Mouse (Mus musculus) mouse trophoblast stem cell (cell line): Measurements from ENCODE around the gene Rab43.
"Not testable (repeated sequence)": the region's sequence is repeated elsewhere in the genome, so short reads cannot be mapped to it uniquely, and the experiment has no call there.

Source experiments
- in situ Hi-C, 2 experiments: fragments of 300-500 bp; cut with MseI, MboI; formaldehyde crosslinking; loops; 2 replicates in 1 of 2; 3 replicates in 1 of 2; pipeline ENCODE4 v1.15.1; 2025

Gene Rab43

DNA sequence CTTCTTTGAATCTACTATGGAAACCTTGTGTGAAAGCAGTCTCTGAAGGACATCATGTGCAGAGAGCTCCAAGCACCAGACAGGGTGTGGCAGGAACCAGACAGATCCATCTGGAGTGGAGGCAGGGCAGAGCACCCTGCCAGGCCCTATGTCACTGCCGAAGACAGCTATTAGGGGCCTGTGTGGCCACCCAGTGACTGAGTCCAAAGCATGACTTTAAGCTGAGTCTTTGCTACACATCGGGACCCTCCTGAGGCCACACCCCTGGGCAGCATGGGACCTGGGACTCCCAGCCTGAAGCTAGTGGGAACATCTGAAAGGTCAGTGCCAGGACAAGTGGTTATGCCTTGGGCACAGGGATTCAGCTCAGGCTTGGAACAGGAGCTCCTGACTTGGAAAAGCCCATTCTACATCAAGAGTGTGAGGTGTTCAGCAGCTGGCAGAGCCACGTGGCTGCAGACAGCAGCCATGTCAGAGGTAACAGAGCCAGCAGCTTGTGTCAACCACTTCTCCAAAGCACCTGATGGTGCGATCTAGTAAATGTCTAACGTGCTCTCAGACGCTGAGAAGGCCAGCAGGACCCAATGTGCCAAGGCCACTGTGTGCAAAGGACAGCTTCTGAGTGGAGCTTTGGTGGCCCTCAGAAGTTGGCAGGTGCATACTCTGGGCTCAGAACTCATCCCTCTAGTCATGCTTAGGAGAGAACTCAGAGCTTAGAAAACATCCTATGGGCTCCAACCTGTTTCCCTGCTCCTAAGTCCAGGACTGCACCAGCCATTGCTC lies 24.7 kb downstream of the Rab43 start:
- in situ Hi-C loops, result no loop called here

GRCm38 (mm10) chr6:87786621-87787020 lies 25.3 kb downstream of the Rab43 start:
- in situ Hi-C loops, result no loop called here

- in situ Hi-C loops, result no loop called here
These were observed 27.9 kb downstream of the Rab43 start for GRCm38 (mm10) chr6:87784033-87784432.

DNA sequence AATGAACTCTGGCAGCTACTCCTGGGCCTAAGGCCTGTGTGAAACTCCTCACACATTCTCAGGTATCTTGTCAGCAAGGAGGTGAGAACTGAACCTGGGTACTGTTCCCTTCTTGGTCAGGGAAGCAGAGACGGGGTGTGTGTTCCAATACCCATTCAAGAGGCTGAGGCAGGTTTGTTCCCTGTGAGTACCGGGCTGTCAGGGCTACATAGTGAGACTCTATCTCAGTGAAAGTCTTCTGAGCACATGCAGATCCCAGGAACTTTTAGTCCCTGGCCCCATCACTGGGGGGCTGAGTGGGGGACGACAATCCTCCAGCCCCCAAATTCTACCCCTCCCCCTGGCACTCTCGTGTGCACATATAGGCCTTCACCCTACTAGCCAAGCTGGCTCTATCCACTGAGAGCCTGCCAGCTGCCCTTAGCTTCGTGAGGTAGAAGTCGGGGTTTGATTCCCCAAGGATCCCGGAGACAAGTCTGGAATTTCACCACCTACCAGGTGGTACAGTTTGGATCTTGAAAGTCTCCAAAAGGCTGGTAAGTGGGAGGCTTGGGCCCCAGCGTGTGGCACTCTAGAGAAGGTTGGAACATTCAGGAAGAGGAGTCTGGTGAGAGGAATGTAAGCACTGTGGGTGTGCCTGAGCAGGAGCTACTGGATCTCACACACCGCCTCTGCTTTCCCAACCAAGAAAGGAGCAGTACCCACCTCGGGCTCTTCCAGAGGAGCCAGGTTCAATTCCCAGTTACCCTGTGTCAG lies 31.2 kb downstream of the Rab43 start:
- in situ Hi-C loops, result no loop called here

GRCm38 (mm10) chr6:87779174-87780165 lies 32.5 kb downstream of the Rab43 start:
- in situ Hi-C loops, result no loop called here

GRCm38 (mm10) chr6:87778294-87779173 lies 33.4 kb downstream of the Rab43 start:
- in situ Hi-C loops, result no loop called here

GRCm38 (mm10) chr6:87777842-87778241 lies 34.1 kb downstream of the Rab43 start, which contains the start of gene Gp9:
Gene Gp9, plus strand, starts transcription at chr6:87778072.
- in situ Hi-C loops, result no loop called here

- in situ Hi-C loops, result no loop called here
These were observed 35.3 kb downstream of the Rab43 start for GRCm38 (mm10) chr6:87776663-87777062.

- in situ Hi-C loops, result no loop called here
These were observed 36.2 kb downstream of the Rab43 start for GRCm38 (mm10) chr6:87775588-87776245.

- in situ Hi-C loops, result no loop called here
These were observed 37.1 kb downstream of the Rab43 start for GRCm38 (mm10) chr6:87774909-87775308.

DNA sequence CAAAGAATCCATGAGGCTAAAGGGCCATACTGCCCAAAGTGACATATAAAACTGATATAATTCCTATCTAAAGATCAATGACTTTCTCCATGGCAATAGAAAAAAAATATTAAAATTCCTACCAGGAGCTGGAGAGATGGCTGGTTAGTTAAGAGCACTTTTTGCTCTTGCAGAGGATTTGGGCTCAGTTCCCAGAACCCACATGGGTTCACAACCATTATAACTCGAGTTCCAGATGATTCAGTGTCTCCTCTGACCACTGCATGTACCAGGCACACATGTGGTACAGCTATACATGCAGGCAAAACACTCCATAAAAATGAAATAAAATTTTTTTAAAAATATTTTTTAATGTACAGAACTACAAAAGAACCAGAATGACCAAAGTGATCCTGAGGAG lies 37.5 kb downstream of the Rab43 start:
- in situ Hi-C loops, result no loop called here

DNA sequence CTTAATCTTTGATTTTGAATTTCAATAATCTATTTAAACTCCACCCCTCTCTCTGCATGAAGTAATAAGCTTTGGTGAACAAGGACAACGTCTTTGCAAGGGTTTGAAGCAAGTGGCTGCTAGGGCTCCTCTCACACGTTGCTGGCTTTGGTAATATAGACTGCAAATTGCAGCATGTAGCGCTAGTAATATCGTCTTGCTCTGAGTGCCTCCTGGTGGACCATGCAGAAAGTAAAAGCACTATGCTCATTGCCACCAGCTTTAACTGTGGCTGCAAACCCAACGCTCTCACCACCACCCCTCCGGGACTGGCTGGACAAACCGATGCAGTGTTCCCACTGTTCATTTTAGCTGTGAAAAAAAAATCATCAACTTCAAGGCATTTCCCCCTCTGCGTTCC lies 41.3 kb downstream of the Rab43 start:
- in situ Hi-C loops, result no loop called here

DNA sequence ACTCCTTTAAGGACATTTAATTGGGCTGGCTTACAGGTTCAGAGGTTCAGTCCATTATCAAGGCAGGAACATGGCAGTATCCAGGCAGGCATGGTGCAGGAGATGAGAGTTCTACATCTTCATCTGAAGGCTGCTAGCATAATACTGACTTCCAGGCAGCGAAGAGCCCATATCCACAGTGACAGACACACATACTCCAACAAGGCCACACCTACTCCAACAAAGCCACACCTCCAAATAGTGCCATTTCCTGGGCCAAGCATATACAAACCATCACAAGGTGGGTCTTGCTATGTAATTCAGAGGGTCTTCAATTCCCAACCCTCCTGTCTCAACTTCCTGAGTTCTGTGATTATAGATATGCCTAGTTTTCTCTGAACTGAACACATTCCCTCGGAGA lies 47.7 kb downstream of the Rab43 start:
- in situ Hi-C loops, result not testable (repeated sequence)

GRCm38 (mm10) chr6:87763376-87764280 lies 48.3 kb downstream of the Rab43 start:
- in situ Hi-C loops, result no loop called here

DNA sequence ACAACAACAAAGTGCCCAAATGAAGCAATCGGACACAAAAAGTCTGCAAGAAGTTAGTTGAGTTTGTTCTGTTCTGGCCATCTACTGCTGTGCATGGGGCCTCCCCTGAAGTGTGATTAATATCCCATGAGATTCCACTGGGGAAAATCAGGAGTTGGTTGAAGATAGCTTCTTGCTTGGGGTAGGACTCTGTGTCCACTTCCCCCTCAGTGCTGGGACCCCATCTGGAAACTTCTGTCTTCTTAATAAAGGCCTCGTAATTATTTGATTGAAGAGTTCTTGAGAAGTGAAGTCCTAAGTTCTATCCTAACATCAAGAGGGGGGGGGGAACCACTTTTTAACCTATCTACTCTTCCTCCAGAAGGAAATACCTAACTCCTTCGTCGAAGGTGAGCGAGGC lies 49.8 kb downstream of the Rab43 start:
- in situ Hi-C loops, result no loop called here

DNA sequence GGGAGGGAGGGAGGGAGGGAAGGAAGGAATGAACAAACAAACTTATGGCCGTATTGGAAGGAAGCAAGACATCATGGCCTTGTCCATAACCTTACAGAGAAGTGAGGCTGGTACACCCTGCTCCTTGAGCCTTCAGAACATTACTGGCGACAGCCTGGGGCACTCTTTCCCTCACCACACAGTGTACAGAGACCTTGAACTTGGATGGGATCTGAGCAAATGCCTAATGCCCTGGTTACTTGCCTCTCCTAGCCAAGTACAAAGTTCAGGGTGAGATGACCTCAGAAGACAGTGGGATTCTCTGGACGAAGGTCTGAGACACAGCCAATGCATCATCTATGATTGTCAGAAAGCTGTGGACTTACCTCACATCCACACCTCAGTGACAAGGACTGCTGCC lies 52.1 kb downstream of the Rab43 start:
- in situ Hi-C loops, result no loop called here

DNA sequence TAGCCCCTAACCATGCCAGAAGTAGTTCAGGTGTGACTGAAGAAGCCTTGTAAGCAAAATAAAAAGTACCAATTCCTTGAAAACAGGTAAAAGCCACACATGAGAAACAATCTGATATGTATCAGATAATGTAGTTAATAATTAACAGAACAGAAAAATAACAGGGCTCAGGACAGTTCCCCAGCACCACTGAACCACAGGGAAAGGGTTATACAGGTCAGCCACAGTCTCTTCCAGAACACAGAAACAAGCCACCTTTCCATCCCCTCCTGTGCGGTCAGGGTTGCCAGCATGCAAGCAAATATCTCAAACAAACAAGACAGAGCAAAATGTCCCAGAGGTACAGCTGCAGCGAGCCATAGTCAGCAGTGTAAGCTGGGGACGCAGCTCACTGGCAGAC lies 52.6 kb downstream of the Rab43 start:
- in situ Hi-C loops, result no loop called here

- in situ Hi-C loops, result no loop called here
These were observed 55.1 kb downstream of the Rab43 start for GRCm38 (mm10) chr6:87756896-87757295.

- in situ Hi-C loops, result no loop called here
These were observed 56.8 kb downstream of the Rab43 start for GRCm38 (mm10) chr6:87755196-87755595.
